In genomic region chr11:106660453-106661081, GRCm38 (mm10) we compare ENCODE assay signal across 8 mouse cellular contexts. TPM values are rescaled to one million over a fixed set of nuclear protein-coding genes. Genes with fewer than 3 reads are reported as not detected.
DNase-seq lines count a peak whose midpoint lies in the region; ATAC-seq and TF ChIP-seq lines count a peak whose summit lies in the region.

No protein-coding gene starts in this region.

- H3K36me3 ChIP-seq in limb, embryonic 14.5 days (ENCODE audit: control insufficient read depth, insufficient read depth, low read length): no peaks in the 10 kb centered on the region
- H3K36me3 ChIP-seq in midbrain, postnatal 0 days (ENCODE audit: insufficient read depth, low read length): no peaks in the 10 kb centered on the region

- H3K4me3 ChIP-seq in limb, embryonic 14.5 days (replicated peaks; ENCODE audit: low read length): no peak overlapping the region
- H3K4me3 ChIP-seq in midbrain, postnatal 0 days (ENCODE audit: low read depth, low read length): no peak overlapping the region

- peak overlapping the region; percentile 31; the same call in 1 of the 2 replicates for H3K9ac ChIP-seq in limb, embryonic 14.5 days (ENCODE audit: low read depth, low read length, severe bottlenecking)
- no peak overlapping the region for H3K9ac ChIP-seq in midbrain, postnatal 0 days (replicated peaks; ENCODE audit: low read length, poor library complexity, severe bottlenecking)

- no peaks in the 10 kb centered on the region for H3K9me3 ChIP-seq in limb, embryonic 14.5 days (ENCODE audit: control insufficient read depth, low read length)
- no peaks in the 10 kb centered on the region for H3K9me3 ChIP-seq in midbrain, postnatal 0 days (ENCODE audit: low read length)

- peaks cover 29% of the 10 kb centered on the region for H3K4me1 ChIP-seq in limb, embryonic 14.5 days (ENCODE audit: control insufficient read depth, insufficient read depth, low read length)
- H3K4me1 ChIP-seq in midbrain, postnatal 0 days (ENCODE audit: insufficient read depth, low read length): no peaks in the 10 kb centered on the region

- peak; percentile 19 for DNase-seq in gastrocnemius, adult 18-20 months (ENCODE audit: low spot score)
- no peak for DNase-seq in gastrocnemius, postnatal 14 days
- DNase-seq in embryo, embryonic 9.5 days (ENCODE audit: extremely low spot score): peak; percentile 55
- DNase-seq in heart, postnatal 10 days: peak; percentile 57 to 59
- no peak for DNase-seq in limb, embryonic 14.5 days (ENCODE audit: low spot score)
- DNase-seq in midbrain, postnatal 0 days (ENCODE audit: low spot score): no peak
- DNase-seq in cerebellum, adult 9-10 months: no peak
- DNase-seq in layer of hippocampus, adult 11-12 months (ENCODE audit: low spot score): no peak

- H3K4me2 ChIP-seq in limb, embryonic 14.5 days (replicated peaks; ENCODE audit: low read depth, low read length, severe bottlenecking): no peak overlapping the region
- H3K4me2 ChIP-seq in midbrain, postnatal 0 days (ENCODE audit: low read depth, low read length, poor library complexity, severe bottlenecking): no peak overlapping the region

- H3K27ac ChIP-seq in limb, embryonic 14.5 days (replicated peaks; ENCODE audit: low read depth, low read length): peak overlapping the region; percentile 75
- peak overlapping the region; percentile 43; the same call in 1 of the 2 replicates for H3K27ac ChIP-seq in midbrain, postnatal 0 days (ENCODE audit: low read depth, low read length)

- intact Hi-C loops in gastrocnemius, postnatal 14 days (cut with DNase I; ENCODE audit: low total_unique reads): no loop called here
- intact Hi-C loops in heart, postnatal 10 days (cut with DNase I): no loop called here

- no peak for TF ChIP-seq CTCF in midbrain, postnatal 0 days (IDR thresholded peaks at IDR 0.05)

- ATAC-seq in limb, embryonic 14.5 days (ENCODE audit: low FRiP score, low read depth): no peak
- ATAC-seq in midbrain, postnatal 0 days (ENCODE audit: low FRiP score): no peak

- no peak for TF ChIP-seq POLR2A in limb, embryonic 14.5 days (IDR thresholded peaks at IDR 0.05; ENCODE audit: borderline replicate concordance, extremely low read depth, insufficient read depth, insufficient read length)

- no peaks in the 10 kb centered on the region for H3K27me3 ChIP-seq in limb, embryonic 14.5 days (ENCODE audit: control insufficient read depth, insufficient read depth, low read length)
- no peaks in the 10 kb centered on the region for H3K27me3 ChIP-seq in midbrain, postnatal 0 days (ENCODE audit: insufficient read depth, low read length)

- 77% methylated on average over 13 of the region's 13 CpGs for WGBS in limb, embryonic 14.5 days
- WGBS in midbrain, postnatal 0 days: 58% methylated on average over 13 of the region's 13 CpGs

RNA-seq across cellular contexts. Expression of gene Tex2, which starts 47.3 kb away (rescaled TPM):
- 10 to 100 TPM; 64.8 to 69.4 TPM for total RNA-seq in gastrocnemius, adult 18-20 months (2021)
- 10 to 100 TPM; 25.2 to 26.5 TPM for total RNA-seq in gastrocnemius, postnatal 14 days (2021)
- 10 to 100 TPM; 40.1 to 40.3 TPM for total RNA-seq in heart, postnatal 10 days (2021)
- 8.0 and 8.7 TPM in 2 replicates for polyA plus RNA-seq in limb, embryonic 14.5 days (2012; rRNA removed)
- polyA plus RNA-seq in limb, embryonic 14.5 days (2014; fragmentation: Nextera tagmentation; extraction: Ambion mirVana): 10.1 and 10.8 TPM in 2 replicates
- total RNA-seq in midbrain, postnatal 0 days (2014; rRNA removed): 69.5 and 73.3 TPM in 2 replicates
- 33.1 and 36.3 TPM in 2 replicates for polyA plus RNA-seq in midbrain, postnatal 0 days (2015; fragmentation: Nextera tagmentation; extraction: Ambion mirVana)

Comparison
In these comparisons a context has a peak if more than half of its experiments do, and no peak if none do; other contexts are left out.
1. DNase-seq: peak in gastrocnemius, adult 18-20 months (single experiment), embryo, embryonic 9.5 days (single experiment) and heart, postnatal 10 days (2 of 2); none in gastrocnemius, postnatal 14 days (single experiment), limb, embryonic 14.5 days (single experiment), midbrain, postnatal 0 days (single experiment), cerebellum, adult 9-10 months (single experiment) and layer of hippocampus, adult 11-12 months (single experiment).